Mouse (Mus musculus) forebrain, embryonic 14.5 days (tissue): ENCODE measurements around the gene Cbfb. TPM values are rescaled to one million over a fixed set of nuclear protein-coding genes. Genes with fewer than 3 reads are reported as not detected.

ENCODE experiments used
- ATAC-seq: fragments of 200-750 bp; cut with Nextera tagmentation; 2 replicates; pipeline ENCODE4 v1.8.0; 2017; ENCODE audit warnings: mild to moderate bottlenecking, moderate library complexity
- DNase-seq: peaks from one replicate; pipeline ENCODE4 v3.0.0-alpha.2; 2015; ENCODE audit warnings: low spot score
- H3K27ac ChIP-seq: fragments of 300-500 bp; sonication (generic); 2 replicates; pipeline ENCODE4 v1.5.1; 2014; ENCODE audit warnings: low read depth, mild to moderate bottlenecking, control low read depth, low read length, moderate library complexity
- H3K27me3 ChIP-seq: fragments of 300-500 bp; sonication (generic); replicated peaks from 2 replicates; pipeline ENCODE4 v1.6.1; 2014; ENCODE audit warnings: low read length, control low read depth, mixed read lengths; ENCODE audit not compliant: control insufficient read depth, insufficient read depth
- H3K36me3 ChIP-seq: fragments of 300-500 bp; sonication (generic); 2 replicates; pipeline ENCODE4 v1.6.1; 2014; ENCODE audit warnings: low read length, control low read depth; ENCODE audit not compliant: control insufficient read depth, insufficient read depth
- H3K4me1 ChIP-seq: fragments of 300-500 bp; sonication (generic); 2 replicates; pipeline ENCODE4 v1.6.1; 2014; ENCODE audit warnings: antibody characterized with exemption, low read length, control low read depth; ENCODE audit not compliant: control insufficient read depth, insufficient read depth
- H3K4me2 ChIP-seq: fragments of 300-500 bp; sonication (generic); 2 replicates; pipeline ENCODE4 v1.6.1; 2014; ENCODE audit warnings: mild to moderate bottlenecking, control low read depth, low read length
- H3K4me3 ChIP-seq: fragments of 300-500 bp; sonication (generic); 2 replicates; pipeline ENCODE4 v1.5.1; 2014; ENCODE audit warnings: low read depth, low read length, control low read depth
- H3K9ac ChIP-seq: fragments of 300-500 bp; sonication (generic); 2 replicates; pipeline ENCODE4 v1.6.1; 2014; ENCODE audit warnings: mild to moderate bottlenecking, low read length, control low read depth, moderate library complexity
- H3K9me3 ChIP-seq: fragments of 300-500 bp; sonication (generic); replicated peaks from 2 replicates; pipeline ENCODE4 v1.6.1; 2016; ENCODE audit warnings: low read length, control low read depth, mixed read lengths; ENCODE audit not compliant: control insufficient read depth
- WGBS: fragments of 180-500 bp; shearing (Covaris S2); extraction: QIAGEN DNeasy Blood & Tissue Kit; methylation state at CpG from one replicate; pipeline ENCODE4 v1.1.7; 2014; 5-methylcytosine and 5-hydroxymethylcytosine counted together
- polyA plus RNA-seq: library from polyadenylated mRNA; unstranded; fragments of >200 nt; fragmentation: Nextera tagmentation; extraction: Ambion mirVana; gene quantifications from 2 replicates; pipeline ENCODE4 v1.2.1, GENCODE M21; 2014

Gene Cbfb
- polyA plus RNA-seq, 1 experiment from 2014 or later = 34.5 TPM

GRCm38 (mm10) chr8:105155091-105155745, 15.3 kb upstream of the Cbfb start:
- H3K9me3 ChIP-seq = no peaks in the 10 kb centered on the region
- no peak overlapping the region for H3K9ac ChIP-seq
- 64% methylated on average over 6 of the region's 6 CpGs for WGBS
- no peak overlapping the region for H3K4me3 ChIP-seq
- peak; percentile 74 for DNase-seq
- no peaks in the 10 kb centered on the region for H3K27me3 ChIP-seq
- no peaks in the 10 kb centered on the region for H3K36me3 ChIP-seq
- H3K27ac ChIP-seq = peak overlapping the region; percentile 50; the same call in 1 of the 2 replicates
- ATAC-seq = peak; percentile 31; the same call in 1 of the 2 replicates
- no peak overlapping the region for H3K4me2 ChIP-seq
- H3K4me1 ChIP-seq = peaks cover 8% of the 10 kb centered on the region; the same call in 1 of the 2 replicates

- H3K4me3 ChIP-seq = no peak overlapping the region
- 62% methylated on average over 10 of the region's 10 CpGs for WGBS
- no peaks in the 10 kb centered on the region for H3K36me3 ChIP-seq
- no peaks in the 10 kb centered on the region for H3K9me3 ChIP-seq
- no peak overlapping the region for H3K4me2 ChIP-seq
- ATAC-seq (no peak), DNase-seq (no peak)
- H3K27ac ChIP-seq = no peak overlapping the region
- no peaks in the 10 kb centered on the region for H3K27me3 ChIP-seq
- peaks cover 7% of the 10 kb centered on the region; the same call in 1 of the 2 replicates for H3K4me1 ChIP-seq
- no peak overlapping the region for H3K9ac ChIP-seq
Measured at GRCm38 (mm10) chr8:105157555-105157954, 12.9 kb upstream of the Cbfb start.

- no peak for DNase-seq
- no peaks in the 10 kb centered on the region for H3K27me3 ChIP-seq
- ATAC-seq = no peak
- H3K4me1 ChIP-seq = peaks cover 2% of the 10 kb centered on the region; the same call in 1 of the 2 replicates
- H3K9ac ChIP-seq = no peak overlapping the region
- no peaks in the 10 kb centered on the region for H3K9me3 ChIP-seq
- H3K4me3 ChIP-seq = no peak overlapping the region
- WGBS = 82% methylated on average over 3 of the region's 3 CpGs
- H3K4me2 ChIP-seq = no peak overlapping the region
- H3K27ac ChIP-seq = no peak overlapping the region
- H3K36me3 ChIP-seq = no peaks in the 10 kb centered on the region
Measured at GRCm38 (mm10) chr8:105158084-105158483, 12.4 kb upstream of the Cbfb start.

- no peaks in the 10 kb centered on the region for H3K27me3 ChIP-seq
- no peak for ATAC-seq
- H3K4me1 ChIP-seq = no peaks in the 10 kb centered on the region
- no peak overlapping the region for H3K4me3 ChIP-seq
- no peak overlapping the region for H3K4me2 ChIP-seq
- no peaks in the 10 kb centered on the region for H3K36me3 ChIP-seq
- WGBS = 68% methylated on average over 3 of the region's 3 CpGs
- H3K9me3 ChIP-seq = no peaks in the 10 kb centered on the region
- DNase-seq = no peak
- no peak overlapping the region for H3K27ac ChIP-seq
- H3K9ac ChIP-seq = no peak overlapping the region
Measured at GRCm38 (mm10) chr8:105161121-105161652, 9.3 kb upstream of the Cbfb start.

GRCm38 (mm10) chr8:105164272-105164902, 6.1 kb upstream of the Cbfb start:
- Histone ChIP-seq H3K9me3 (no peaks in the 10 kb centered on the region), H3K4me3 (no peak overlapping the region), H3K4me1 (no peaks in the 10 kb centered on the region), H3K27ac (no peak overlapping the region), H3K27me3 (no peaks in the 10 kb centered on the region), H3K9ac (no peak overlapping the region), H3K36me3 (no peaks in the 10 kb centered on the region), H3K4me2 (no peak overlapping the region)
- DNase-seq (no peak), ATAC-seq (no peak)
- 27% methylated on average over 6 of the region's 6 CpGs for WGBS

GRCm38 (mm10) chr8:105165191-105165590, 5.3 kb upstream of the Cbfb start:
- Histone ChIP-seq H3K27ac (no peak overlapping the region), H3K4me1 (no peaks in the 10 kb centered on the region), H3K9me3 (no peaks in the 10 kb centered on the region), H3K27me3 (no peaks in the 10 kb centered on the region), H3K36me3 (no peaks in the 10 kb centered on the region), H3K9ac (no peak overlapping the region), H3K4me3 (no peak overlapping the region), H3K4me2 (no peak overlapping the region)
- DNase-seq = no peak
- 91% methylated on average over 2 of the region's 2 CpGs for WGBS
- no peak for ATAC-seq

- no peaks in the 10 kb centered on the region for H3K27me3 ChIP-seq
- no peak overlapping the region for H3K9ac ChIP-seq
- ATAC-seq (no peak), DNase-seq (no peak)
- no peak overlapping the region for H3K27ac ChIP-seq
- no peak overlapping the region for H3K4me2 ChIP-seq
- H3K9me3 ChIP-seq = no peaks in the 10 kb centered on the region
- H3K4me1 ChIP-seq = no peaks in the 10 kb centered on the region
- 85% methylated on average over 2 of the region's 2 CpGs for WGBS
- H3K36me3 ChIP-seq = no peaks in the 10 kb centered on the region
- H3K4me3 ChIP-seq = no peak overlapping the region
Measured at GRCm38 (mm10) chr8:105167116-105167515, 3.4 kb upstream of the Cbfb start.

- no peak overlapping the region for H3K27ac ChIP-seq
- DNase-seq (no peak), ATAC-seq (no peak)
- peak overlapping the region; percentile 57; the same call in 1 of the 2 replicates for H3K4me2 ChIP-seq
- no peak overlapping the region for H3K9ac ChIP-seq
- no peak overlapping the region for H3K4me3 ChIP-seq
- H3K4me1 ChIP-seq = peaks cover 2% of the 10 kb centered on the region; the same call in 1 of the 2 replicates
- H3K36me3 ChIP-seq = peaks cover 6% of the 10 kb centered on the region; the same call in 1 of the 2 replicates
- 45% methylated on average over 3 of the region's 3 CpGs for WGBS
- no peaks in the 10 kb centered on the region for H3K9me3 ChIP-seq
- H3K27me3 ChIP-seq = no peaks in the 10 kb centered on the region
Measured at GRCm38 (mm10) chr8:105169582-105169981, 892 bp upstream of the Cbfb start.

- ATAC-seq = no peak
- Histone ChIP-seq H3K4me3 (peak overlapping the region; percentile 90), H3K4me1 (peaks cover 2% of the 10 kb centered on the region; the same call in 1 of the 2 replicates), H3K27ac (peak overlapping the region; percentile 30; the same call in 1 of the 2 replicates), H3K9ac (peak overlapping the region; percentile 93), H3K4me2 (peak overlapping the region; percentile 57), H3K27me3 (no peaks in the 10 kb centered on the region), H3K9me3 (no peaks in the 10 kb centered on the region), H3K36me3 (peaks cover 7% of the 10 kb centered on the region; the same call in 1 of the 2 replicates)
- WGBS = 3% methylated on average over 5 of the region's 5 CpGs
- no peak for DNase-seq
Measured at GRCm38 (mm10) chr8:105170041-105170380, 463 bp upstream of the Cbfb start.
